Mouse (Mus musculus) kidney, postnatal 25 days (tissue): ENCODE data around the gene Ifitm2.

Experiments
- DNase-seq, 2 experiments: peaks; one replicate each; pipeline ENCODE4 v3.0.0; 2021; ENCODE audit warnings: mixed read lengths in 2 of 2

Gene Ifitm2

DNA sequence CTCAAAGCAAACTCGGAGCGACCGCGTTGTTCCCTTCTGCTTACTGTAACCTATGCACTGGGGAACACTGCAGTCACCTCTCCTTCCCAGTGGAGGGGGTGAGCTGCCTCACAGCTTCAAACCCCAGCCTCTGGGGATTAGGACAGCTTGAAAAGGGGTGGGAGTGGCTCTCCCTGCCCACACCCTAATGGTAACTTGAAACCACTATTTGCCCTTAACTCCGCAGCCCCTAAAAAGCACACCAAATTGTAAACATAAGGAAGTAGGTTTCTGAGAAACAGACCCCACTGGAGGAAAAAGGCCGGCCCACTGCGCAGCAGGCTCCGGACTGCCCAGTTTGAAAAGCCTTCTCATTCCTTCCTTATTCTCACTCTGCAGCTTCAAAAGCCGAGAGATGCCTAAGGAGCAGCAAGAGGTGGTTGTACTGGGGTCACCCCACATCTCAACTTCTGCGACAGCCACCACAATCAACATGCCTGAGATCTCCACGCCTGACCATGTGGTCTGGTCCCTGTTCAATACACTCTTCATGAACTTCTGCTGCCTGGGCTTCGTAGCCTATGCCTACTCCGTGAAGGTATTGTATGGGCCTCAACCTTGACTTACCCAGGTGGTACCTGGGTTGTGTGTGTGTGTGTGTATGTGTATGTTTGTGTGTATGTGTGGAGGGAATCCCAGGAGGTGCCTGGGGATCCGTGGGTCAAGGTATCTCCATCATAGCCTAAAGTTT is 12.2 kb upstream of the Ifitm2 start:
- no peak for DNase-seq

DNA sequence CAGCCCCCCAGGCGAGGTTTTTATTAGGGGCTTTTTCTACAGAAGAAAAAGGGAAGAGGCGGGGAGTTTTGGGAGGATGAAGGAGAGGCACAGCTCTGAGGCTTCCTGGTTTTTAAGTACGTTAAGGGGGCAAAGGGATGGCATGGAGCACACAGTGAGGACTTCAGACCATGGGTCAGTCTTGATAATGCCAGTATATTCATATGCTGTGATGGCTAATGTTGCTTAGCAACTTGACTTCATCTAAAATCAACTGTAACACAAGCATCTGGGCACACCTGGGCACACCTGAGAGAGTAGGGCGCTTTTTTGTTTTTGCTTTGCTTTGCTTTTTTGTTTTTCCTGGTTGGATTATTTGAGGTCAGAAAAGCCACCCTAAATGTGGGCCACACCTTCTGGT is 11.1 kb upstream of the Ifitm2 start, which contains the start of gene Ifitm1:
Gene Ifitm1, plus strand, starts transcription at position 301 of the 400 bp plus-strand sequence.
- no peak for DNase-seq

DNA sequence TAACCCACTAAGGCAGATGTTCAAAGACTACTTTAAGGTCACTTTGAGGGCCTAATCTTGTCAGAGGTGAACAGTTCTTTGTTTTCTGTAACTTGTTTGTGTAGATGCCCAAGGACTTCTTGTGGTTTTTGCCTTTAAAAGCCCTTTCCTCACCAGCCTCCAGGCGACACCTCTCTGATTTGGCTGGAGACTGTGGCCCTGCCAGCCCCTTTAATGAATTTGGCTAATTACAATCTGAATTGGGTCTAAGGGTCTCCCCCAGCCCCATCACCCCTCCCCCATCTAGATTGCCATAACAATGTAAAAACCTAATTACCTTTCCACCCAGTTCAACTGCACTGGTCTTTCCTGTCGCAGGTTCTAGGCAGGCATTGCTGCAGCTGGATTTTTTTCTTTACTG is 6.9 kb upstream of the Ifitm2 start:
- no peak for DNase-seq

GRCm38 (mm10) chr7:140961416-140961815 is 5.6 kb upstream of the Ifitm2 start:
- DNase-seq: no peak

DNA sequence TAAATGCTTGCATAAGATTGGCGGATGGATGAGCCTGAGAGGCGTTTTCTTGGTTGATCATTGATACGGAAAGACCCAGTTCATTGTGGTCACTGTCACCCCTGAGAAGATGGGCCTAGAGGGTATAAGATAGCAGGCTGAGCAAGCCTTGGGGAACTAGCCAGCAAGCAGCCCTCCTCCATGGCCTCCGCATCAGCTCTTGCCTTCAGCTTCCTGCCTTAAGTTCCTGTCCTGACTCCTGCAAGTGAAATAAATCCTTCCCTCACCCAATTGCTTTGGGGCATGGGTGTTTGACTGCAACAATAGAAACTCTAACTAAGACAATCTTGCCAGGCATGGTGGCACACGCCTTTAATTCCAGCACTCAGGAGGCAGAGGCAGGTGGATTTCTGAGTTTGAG is 4.2 kb upstream of the Ifitm2 start:
- DNase-seq: no peak

GRCm38 (mm10) chr7:140959181-140959901 is 3.6 kb upstream of the Ifitm2 start:
- DNase-seq: peak; percentile 70 to 79

DNA sequence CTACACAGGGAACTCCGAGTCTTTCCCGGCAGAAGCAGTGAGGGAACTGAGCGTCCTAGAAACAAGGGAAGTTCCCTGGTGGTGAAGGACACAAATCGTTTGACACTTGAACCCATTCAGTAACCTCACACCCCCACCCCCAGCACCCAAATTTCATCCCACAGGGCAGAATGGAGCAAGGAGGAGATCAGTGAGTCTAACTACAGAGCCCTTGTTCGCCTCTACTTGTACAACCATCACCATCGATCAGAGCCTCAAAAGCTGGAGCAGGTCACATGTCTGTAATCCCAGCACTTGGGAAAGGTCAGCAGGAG is 726 bp upstream of the Ifitm2 start:
- DNase-seq: no peak

DNA sequence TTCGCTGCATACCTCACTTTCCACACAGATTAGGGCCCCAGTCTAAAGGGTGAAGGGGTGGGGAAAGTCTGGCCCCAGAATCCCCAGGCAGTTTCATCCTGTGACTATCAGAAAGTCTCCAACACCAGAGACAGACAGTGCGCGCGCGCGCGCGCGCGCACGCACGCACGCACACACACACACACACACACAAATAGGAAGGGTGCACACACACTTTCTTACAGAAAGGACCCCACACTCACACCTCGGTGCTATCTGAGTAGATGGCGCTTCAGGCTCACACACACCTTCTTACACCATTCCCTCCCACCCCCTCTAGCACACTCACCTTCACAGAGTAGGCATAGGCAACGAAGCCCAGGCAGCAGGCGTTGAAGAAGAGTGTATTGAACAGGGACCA is 445 bp downstream of the Ifitm2 start:
- DNase-seq: no peak

GRCm38 (mm10) chr7:140954733-140955071 is 1.1 kb downstream of the Ifitm2 start:
- DNase-seq: peak in 1 of 2 experiments; percentile 36

GRCm38 (mm10) chr7:140953800-140954732 is 1.7 kb downstream of the Ifitm2 start:
- DNase-seq: no peak

DNA sequence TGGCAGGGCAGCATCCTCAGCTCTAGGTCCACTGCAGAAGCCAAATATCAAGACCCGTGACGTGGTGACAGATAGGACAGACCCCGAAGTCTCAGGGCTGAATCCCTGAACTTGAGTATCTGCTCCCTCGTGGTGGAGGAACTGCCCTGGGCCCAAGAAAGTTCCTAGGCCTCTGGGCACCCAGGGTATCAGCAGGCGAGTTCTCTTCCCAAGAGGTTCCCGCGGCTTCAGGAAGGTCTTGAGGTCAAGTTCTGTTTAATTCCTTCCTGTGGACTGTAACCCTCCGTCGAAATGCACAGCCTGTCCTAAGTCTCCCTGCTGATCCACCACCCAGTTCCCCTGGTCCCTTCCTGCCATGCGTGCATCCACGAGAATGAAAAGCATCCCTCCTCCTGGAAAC is 2.7 kb downstream of the Ifitm2 start:
- DNase-seq: no peak

GRCm38 (mm10) chr7:140952441-140952840 is 3.3 kb downstream of the Ifitm2 start:
- no peak for DNase-seq

GRCm38 (mm10) chr7:140951765-140952164 is 4.0 kb downstream of the Ifitm2 start:
- DNase-seq: no peak

DNA sequence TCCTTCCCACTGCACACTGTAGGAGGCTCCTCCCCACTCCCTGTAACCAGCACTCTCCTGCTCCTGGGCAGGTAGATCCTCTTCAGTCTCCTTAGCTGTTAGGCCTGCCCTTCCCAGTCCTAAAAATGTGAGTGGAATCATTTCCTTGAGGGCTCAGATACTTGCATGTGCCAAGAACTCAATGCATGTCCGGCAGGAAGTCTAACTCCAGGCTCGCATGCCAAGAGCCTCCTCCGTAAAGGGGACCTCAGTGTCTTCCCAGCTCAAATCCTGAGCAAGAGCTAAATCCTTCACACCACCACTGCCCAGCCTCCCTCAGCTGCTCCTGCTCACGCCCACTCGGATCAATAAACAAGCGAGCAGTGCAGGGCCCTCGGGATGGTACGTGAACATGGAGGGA is 4.7 kb downstream of the Ifitm2 start:
- DNase-seq: peak; percentile 64 to 84

DNA sequence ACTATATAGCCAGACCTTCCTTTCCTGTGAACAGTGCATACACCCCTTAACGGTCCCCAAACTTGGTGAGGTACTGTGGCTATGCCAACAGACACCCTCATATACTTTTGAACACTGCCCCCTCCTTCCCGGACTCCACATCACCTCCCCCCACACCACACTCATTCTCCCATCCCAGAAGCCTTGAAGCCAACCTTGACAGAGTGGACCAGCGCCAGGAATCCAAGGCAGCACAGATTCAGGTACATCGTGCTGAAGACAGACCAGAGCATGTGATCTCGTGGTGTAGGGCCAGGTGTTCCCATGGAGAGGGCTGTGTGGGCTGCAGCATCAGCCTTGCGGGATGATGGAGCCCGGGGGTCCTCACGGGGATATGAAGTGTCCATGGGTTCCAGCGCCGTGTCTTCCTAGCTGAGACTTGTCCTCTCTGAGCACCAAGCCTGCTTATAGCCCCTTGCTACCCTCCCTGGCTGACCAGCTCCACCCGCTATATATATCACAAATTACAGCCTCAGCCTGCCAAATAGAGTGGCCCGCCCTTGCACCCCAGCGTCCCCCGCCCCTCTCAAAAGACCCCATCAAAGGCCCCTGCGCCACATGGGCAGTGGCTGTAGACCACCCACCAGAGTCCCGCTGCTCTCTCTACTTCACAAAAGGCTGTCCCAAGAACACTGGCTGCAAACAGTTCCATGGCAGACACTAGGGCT is 5.8 kb downstream of the Ifitm2 start, which contains the start of gene Ifitm5:
Gene Ifitm5, minus strand, starts transcription at position 468 of the 707 bp plus-strand sequence.
- DNase-seq: no peak

DNA sequence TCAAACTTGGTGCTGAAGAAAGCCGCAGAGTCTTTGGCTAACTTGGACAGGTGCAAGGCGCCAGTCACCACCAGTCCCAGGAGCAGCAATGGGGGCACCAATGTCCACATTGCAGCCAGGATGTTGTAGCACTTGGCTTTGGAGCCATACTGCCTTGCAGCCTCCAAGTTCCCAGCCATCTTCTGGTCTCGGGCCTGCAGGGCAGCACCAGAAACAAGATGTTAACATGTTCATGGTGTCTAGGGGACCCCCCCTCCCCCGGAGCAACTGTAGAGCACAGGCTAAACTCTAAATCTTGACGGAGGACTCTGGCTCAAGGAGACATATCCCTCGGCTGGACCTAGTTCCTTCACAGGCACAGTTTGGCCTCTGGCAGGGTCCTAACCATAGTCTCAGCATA is 6.5 kb downstream of the Ifitm2 start:
- no peak for DNase-seq

DNA sequence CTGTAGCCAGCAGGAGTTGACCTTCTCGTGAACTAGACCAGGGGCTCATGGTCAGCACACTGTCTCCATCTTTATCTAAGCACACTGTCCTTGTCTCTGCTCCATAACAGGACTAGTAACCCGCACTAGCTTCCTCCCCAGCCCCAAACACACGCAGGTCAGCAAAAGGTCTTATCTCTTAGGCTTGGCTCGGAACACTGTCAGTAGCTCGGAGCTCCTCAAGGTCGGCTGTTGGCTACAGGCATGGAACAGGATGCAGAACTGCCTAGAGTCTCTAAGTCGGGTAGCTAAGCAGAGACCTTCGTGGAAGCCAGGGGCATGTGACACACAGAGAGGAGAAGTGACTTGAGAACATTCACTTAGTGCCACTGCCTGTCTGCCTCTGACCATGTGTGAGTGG is 7.6 kb downstream of the Ifitm2 start:
- peak in 1 of 2 experiments; percentile 51 for DNase-seq

- peak in 1 of 2 experiments; percentile 44 for DNase-seq
Measured at GRCm38 (mm10) chr7:140946980-140947379, 8.8 kb downstream of the Ifitm2 start.

GRCm38 (mm10) chr7:140946311-140946710 is 9.5 kb downstream of the Ifitm2 start:
- DNase-seq: peak in 1 of 2 experiments; percentile 37

DNA sequence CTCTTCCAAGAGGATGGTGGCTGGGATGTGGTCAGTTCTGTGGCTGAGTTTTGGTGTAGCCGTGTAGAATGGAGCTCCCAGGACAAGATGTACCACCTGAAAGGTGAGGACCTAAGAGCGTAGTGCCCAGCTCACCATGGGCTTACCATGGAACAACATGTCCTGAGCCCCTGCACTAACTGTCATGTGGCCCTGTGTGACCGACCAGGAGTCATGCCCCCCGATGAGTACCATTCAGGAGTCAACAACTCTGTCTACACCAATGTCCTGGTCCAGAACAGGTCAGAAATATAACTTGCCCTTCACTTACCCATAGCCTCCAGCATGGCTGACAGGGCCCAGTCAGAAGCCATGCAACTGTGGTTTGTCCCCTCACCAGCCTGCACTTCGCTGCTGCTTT is 10.5 kb downstream of the Ifitm2 start:
- DNase-seq: no peak

DNA sequence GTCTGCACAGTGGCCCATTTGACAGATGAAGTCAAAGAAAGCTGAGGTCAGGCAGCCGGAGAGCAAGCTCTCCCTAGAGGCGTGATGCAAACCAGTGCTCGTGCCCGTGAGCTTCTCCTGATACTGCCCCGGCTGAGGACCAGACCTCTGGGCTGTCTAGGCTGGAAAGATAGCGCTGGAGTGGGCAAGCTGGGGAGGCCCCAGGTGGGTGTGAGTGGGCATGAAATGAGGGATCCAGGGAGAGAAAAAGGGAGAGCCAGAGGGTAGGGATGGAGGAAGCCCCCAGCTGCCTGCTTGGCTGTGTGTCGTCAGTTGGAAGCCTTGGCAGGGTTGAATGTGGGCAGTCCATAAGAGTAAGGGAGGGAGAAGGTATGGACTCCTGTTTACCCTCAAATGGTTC is 11.6 kb downstream of the Ifitm2 start:
- no peak for DNase-seq

DNA sequence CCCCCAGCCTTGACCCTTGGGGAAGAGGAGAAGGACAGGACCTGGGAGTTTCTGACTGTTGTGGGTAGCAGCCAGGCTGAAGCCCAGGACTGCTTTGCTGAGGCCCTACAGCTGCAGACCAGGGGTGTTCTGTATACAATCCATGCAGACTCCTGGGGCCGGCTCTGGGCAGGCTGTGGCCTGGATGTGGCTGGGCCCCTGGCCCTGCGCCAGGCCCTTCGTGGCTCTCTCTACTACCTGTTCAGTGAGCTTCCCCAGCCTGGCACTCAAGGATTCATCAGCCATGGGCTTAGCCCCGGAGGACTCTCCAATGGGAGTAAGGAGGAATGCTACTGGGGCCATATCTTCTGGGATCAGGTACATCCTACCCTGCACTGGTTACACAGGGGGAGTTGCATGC is 12.4 kb downstream of the Ifitm2 start:
- peak in 1 of 2 experiments; percentile 54 for DNase-seq

GRCm38 (mm10) chr7:140942811-140943210 is 13.0 kb downstream of the Ifitm2 start:
- no peak for DNase-seq
